Mouse (Mus musculus): ENCODE data around the gene Rpl19. TPM values are rescaled to one million over a fixed set of nuclear protein-coding genes. Genes with fewer than 3 reads are reported as not detected.

The Rpl19 gene
- polyA plus RNA-seq, 1 experiment from 2014 or later = 568 TPM

DNA sequence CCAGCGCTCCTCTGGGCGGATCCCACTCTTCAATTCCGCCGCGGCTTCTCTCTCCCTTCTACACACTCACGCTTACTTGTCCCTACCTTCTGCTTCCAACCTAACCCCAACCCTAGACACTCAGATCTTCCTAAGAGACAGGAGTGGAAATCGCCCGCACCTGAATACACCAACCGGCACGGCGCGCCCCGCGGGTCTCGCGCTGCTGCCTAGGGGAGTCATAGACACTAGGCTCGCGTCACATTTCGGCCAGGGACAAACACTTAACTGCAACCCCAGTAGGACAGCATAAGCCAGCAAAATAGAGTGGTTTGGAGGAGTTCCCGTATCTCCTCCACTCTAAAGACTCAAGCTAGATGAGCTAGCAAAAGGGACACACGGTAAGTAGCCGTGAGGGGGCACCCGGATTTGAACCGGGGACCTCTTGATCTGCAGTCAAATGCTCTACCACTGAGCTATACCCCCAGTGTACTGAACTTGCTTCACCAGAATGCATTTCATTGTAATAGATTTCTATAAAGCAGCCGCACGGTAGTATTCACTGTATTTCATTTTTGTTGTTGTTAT is 37.9 kb upstream of the Rpl19 start:
- Histone ChIP-seq H3K9me3 (ENCODE audit: low read length) (no peaks in the 10 kb centered on the region), H3K9ac (replicated peaks) (peak overlapping the region; percentile 84), H3K4me3 (ENCODE audit: low read depth, low read length) (peak overlapping the region; percentile 94), H3K36me3 (replicated peaks; ENCODE audit: insufficient read depth, low read length) (no peaks in the 10 kb centered on the region), H3K27ac (ENCODE audit: low read depth) (peak overlapping the region; percentile 94), H3K4me1 (ENCODE audit: insufficient read depth) (peaks cover 17% of the 10 kb centered on the region), H3K27me3 (ENCODE audit: insufficient read depth, low read length) (peaks cover 18% of the 10 kb centered on the region), H3K4me2 (ENCODE audit: low read depth, low read length) (peak overlapping the region; percentile 94)
- peak; percentile 79 for ATAC-seq
- peak; percentile 90 for DNase-seq
- WGBS (ENCODE audit: insufficient replicate concordance) = under 1% methylated on average over 26 of the region's 26 CpGs
- peak; percentile 24; the same call in 1 of the 2 replicates for TF ChIP-seq EP300 (IDR thresholded peaks at IDR 0.05; ENCODE audit: low read depth)
- no peak for TF ChIP-seq CTCF (IDR thresholded peaks at IDR 0.05; ENCODE audit: low read depth)

DNA sequence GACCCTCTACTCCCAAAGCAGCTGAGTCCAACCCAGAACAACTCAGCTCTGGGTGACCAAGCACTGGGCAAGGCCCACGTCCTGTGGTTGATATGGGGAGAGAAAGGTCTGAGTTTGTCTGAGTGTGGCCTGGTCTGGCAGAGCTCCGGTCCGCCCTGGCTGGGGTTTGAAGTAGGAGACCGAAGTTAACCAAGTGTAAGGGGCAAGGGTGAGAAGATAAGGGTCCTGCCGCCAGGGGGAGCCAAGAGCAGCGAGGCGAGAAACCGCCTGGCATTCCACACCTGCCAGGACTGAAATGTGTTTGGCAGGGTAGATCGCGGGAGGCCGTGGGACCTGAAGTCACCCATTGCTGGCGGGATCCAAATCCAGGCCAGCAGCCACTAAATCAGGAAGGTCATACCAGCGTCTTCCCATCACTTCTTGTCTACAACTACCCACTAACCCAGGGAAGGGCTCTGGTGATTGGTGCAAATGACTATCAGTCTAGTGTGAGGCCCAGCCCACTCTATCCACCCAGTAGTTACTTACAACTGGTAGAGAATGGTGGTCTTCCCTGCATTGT is 31.9 kb upstream of the Rpl19 start:
- ATAC-seq (peak; percentile 67), DNase-seq (peak; percentile 88)
- Histone ChIP-seq H3K27me3 (ENCODE audit: insufficient read depth, low read length) (peaks cover 4% of the 10 kb centered on the region; the same call in 1 of the 2 replicates), H3K9me3 (ENCODE audit: low read length) (no peaks in the 10 kb centered on the region), H3K4me3 (ENCODE audit: low read depth, low read length) (peak overlapping the region; percentile 47), H3K4me2 (ENCODE audit: low read depth, low read length) (peak overlapping the region; percentile 78), H3K36me3 (replicated peaks; ENCODE audit: insufficient read depth, low read length) (no peaks in the 10 kb centered on the region), H3K9ac (replicated peaks) (peak overlapping the region; percentile 65), H3K4me1 (ENCODE audit: insufficient read depth) (peaks cover 29% of the 10 kb centered on the region), H3K27ac (ENCODE audit: low read depth) (peak overlapping the region; percentile 48; the same call in 1 of the 2 replicates)
- no peak for TF ChIP-seq EP300 (IDR thresholded peaks at IDR 0.05; ENCODE audit: low read depth)
- peak; percentile 90 for TF ChIP-seq CTCF (IDR thresholded peaks at IDR 0.05; ENCODE audit: low read depth)
- WGBS (ENCODE audit: insufficient replicate concordance) = 1% methylated on average over 13 of the region's 13 CpGs

DNA sequence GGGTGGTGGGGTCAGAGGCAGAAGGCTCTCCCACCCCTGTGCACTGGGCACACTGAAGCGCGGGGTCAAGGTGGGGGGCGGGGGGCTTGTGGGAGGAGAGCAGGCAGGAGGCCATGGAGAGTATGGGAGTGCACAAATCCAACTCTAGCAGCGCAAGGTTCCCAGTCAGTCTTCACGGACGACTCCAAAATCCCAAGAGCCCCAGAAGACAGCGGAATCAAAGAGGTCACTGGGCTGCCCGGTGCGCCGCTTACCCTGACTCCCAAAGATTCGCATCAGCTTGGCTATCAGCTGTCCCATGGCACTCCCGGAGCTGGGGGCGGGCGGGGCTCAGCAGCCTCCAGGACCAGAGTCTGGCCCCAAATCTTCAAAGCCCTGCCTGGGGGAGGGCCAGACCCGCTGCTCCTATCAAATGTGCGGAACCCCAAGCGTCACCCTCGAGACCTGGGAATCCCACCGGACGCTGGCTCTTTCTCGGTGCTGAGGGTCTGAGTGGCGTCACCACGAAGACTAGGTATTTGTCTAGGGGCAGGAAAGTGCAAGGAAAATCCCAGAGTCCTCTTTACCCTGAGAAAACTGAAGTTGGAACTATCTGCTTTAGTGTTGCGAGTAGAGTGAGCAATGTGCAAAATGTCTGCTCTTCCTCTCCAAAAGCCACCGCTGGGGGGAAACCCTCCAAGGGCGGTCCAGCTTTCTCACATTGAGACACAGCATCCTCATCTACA is 30.8 kb upstream of the Rpl19 start, which contains the start of gene Arl5c:
Arl5c (minus strand) TSS at position 618 of the 725 bp plus-strand sequence.
- peak within 1 kb of the TSS; percentile 47 for H3K4me3 ChIP-seq (ENCODE audit: low read depth, low read length)
- H3K9ac ChIP-seq (replicated peaks) = peak within 1 kb of the TSS; percentile 65
- peak within 1 kb of the TSS; percentile 78 for H3K4me2 ChIP-seq (ENCODE audit: low read depth, low read length)
- H3K4me1 ChIP-seq (ENCODE audit: insufficient read depth) = peaks cover 29% of the 10 kb centered on the region
- DNase-seq (peak; percentile 51), ATAC-seq (peak; percentile 14; the same call in 1 of the 2 replicates)
- no peaks in the 10 kb centered on the region for H3K36me3 ChIP-seq (replicated peaks; ENCODE audit: insufficient read depth, low read length)
- TF ChIP-seq EP300 (IDR thresholded peaks at IDR 0.05; ENCODE audit: low read depth) (no peak), CTCF (IDR thresholded peaks at IDR 0.05; ENCODE audit: low read depth) (peak; percentile 44)
- peaks cover 4% of the 10 kb centered on the region; the same call in 1 of the 2 replicates for H3K27me3 ChIP-seq (ENCODE audit: insufficient read depth, low read length)
- WGBS (ENCODE audit: insufficient replicate concordance) = 2% methylated on average over 26 of the region's 26 CpGs
- H3K27ac ChIP-seq (ENCODE audit: low read depth) = peak within 1 kb of the TSS; percentile 55
- H3K9me3 ChIP-seq (ENCODE audit: low read length) = no peaks in the 10 kb centered on the region

DNA sequence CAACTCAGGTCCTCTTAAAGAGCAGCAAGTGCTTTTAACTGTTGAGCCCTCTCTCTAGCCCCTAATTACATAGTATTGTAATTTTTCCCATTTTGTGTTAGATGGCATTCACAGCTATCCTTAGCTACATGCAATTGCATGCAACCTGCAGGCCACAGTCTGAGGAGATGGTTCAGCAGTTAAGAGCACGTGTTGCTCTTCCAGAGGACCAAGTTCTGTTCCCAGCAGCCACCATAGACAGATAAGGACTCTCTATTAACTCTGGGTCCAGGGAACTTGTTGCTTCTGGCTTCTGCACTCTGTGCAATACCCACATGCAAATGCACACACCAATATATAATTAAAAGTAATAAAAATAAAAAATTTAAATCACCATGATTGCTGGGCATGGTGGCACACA is 29.8 kb upstream of the Rpl19 start:
- no peak for TF ChIP-seq EP300 (IDR thresholded peaks at IDR 0.05; ENCODE audit: low read depth)
- TF ChIP-seq CTCF (IDR thresholded peaks at IDR 0.05; ENCODE audit: low read depth) = no peak
- WGBS (ENCODE audit: insufficient replicate concordance) = 32% methylated on average over 1 of the region's 1 CpGs
- Histone ChIP-seq H3K27me3 (ENCODE audit: insufficient read depth, low read length) (peaks cover 9% of the 10 kb centered on the region; the same call in 1 of the 2 replicates), H3K4me1 (ENCODE audit: insufficient read depth) (peaks cover 29% of the 10 kb centered on the region), H3K4me2 (ENCODE audit: low read depth, low read length) (no peak overlapping the region), H3K4me3 (ENCODE audit: low read depth, low read length) (no peak overlapping the region), H3K9me3 (ENCODE audit: low read length) (no peaks in the 10 kb centered on the region), H3K9ac (replicated peaks) (no peak overlapping the region), H3K27ac (ENCODE audit: low read depth) (no peak overlapping the region), H3K36me3 (replicated peaks; ENCODE audit: insufficient read depth, low read length) (no peaks in the 10 kb centered on the region)
- ATAC-seq = no peak
- DNase-seq = no peak

DNA sequence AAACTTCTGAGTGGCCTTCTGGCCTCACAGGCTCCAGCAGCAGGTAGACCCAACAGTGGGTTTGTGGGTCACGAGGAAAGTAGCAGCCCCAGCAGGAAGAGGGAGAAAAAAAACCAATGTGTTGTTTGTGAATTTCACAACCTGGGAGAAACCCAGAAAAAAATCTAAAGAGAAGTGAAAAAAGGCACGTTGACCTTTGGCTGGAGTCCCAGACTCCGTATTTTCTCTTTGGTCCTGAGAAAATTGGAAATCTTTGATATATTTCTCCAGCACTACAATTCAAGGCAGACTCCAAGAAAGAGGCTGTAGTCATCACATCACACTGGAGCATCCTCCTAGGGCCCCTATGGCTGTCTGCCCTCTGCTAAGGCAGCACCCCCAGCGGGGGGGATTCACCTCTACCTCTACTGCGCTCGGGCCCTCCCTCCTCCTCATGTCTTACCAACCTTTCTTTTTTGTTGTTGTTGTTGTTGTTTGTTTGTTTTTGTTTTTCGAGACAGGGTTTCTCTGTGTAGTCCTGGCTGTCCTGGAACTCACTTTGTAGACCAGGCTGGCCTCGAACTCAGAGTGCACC is 29.0 kb upstream of the Rpl19 start:
- no peaks in the 10 kb centered on the region for H3K9me3 ChIP-seq (ENCODE audit: low read length)
- H3K27ac ChIP-seq (ENCODE audit: low read depth) = peak overlapping the region; percentile 55
- no peak for ATAC-seq
- H3K4me2 ChIP-seq (ENCODE audit: low read depth, low read length) = no peak overlapping the region
- DNase-seq = no peak
- H3K4me1 ChIP-seq (ENCODE audit: insufficient read depth) = peaks cover 34% of the 10 kb centered on the region
- peaks cover 12% of the 10 kb centered on the region; the same call in 1 of the 2 replicates for H3K27me3 ChIP-seq (ENCODE audit: insufficient read depth, low read length)
- no peak overlapping the region for H3K9ac ChIP-seq (replicated peaks)
- no peak for TF ChIP-seq CTCF (IDR thresholded peaks at IDR 0.05; ENCODE audit: low read depth)
- no peak for TF ChIP-seq EP300 (IDR thresholded peaks at IDR 0.05; ENCODE audit: low read depth)
- no peaks in the 10 kb centered on the region for H3K36me3 ChIP-seq (replicated peaks; ENCODE audit: insufficient read depth, low read length)
- WGBS (ENCODE audit: insufficient replicate concordance) = 63% methylated on average over 8 of the region's 8 CpGs
- H3K4me3 ChIP-seq (ENCODE audit: low read depth, low read length) = no peak overlapping the region

All from liver, postnatal 0 days (tissue).